20 mouse cellular contexts compared by ENCODE assay signal in the genomic region with DNA sequence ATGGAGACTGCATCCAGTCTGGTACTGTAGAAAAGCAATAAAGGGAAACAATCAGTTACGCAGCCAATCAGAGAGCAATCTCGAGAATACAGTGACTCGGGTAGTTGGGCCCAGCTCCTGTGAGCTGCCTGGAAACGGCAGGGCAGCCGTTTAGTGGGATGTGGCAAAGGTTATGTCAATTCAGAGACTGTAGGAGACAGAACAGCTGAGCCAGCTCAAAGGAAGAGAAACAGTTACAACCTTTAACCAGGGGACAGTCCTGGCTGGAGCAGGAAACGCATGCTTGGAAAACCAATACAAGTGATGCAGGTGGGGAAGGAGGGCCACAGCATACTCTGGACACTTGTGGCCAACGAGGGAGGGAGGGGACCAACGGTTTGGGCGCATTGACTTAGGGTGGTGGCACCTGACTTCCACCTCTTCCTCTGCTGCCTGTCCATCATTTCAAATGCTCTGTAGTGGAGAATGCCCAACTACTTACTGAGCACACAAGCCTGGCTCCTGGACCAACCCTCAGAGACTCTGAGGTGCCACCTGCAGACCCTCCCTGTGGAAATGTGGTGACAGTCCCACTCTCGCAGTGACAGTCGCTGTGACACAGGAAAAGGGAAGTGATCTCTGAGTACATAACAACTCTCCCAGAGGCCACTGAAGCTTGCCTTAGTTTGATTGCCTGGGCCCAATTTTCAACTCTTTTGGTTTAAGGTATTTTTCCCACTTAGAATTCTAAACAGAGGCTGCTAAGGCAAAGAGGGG.
DNase-seq lines count a peak whose midpoint lies in the region; ATAC-seq lines count a peak whose summit lies in the region.
"Had no signal": no experiment of that assay in that cellular context is flagged by ENCODE, and none has a peak within 500 bp of the region (broad histone marks: within the 10 kb centered on the region; RNA-seq: fewer than 3 reads in every experiment).

No protein-coding gene starts in this region.

- no peak overlapping the region for H3K4me3 ChIP-seq in kidney, embryonic 16.5 days (ENCODE audit: low read length)
- H3K4me3 ChIP-seq in intestine, embryonic 15.5 days (replicated peaks) = no peak overlapping the region
- no peak overlapping the region for H3K4me3 ChIP-seq in forebrain, embryonic 12.5 days (replicated peaks)
- H3K4me3 ChIP-seq: embryonic facial prominence, embryonic 10.5 days; erythroblast, embryonic 14.5 days; limb, embryonic 10.5 days; midbrain, embryonic 12.5 days had no signal

- H3K27me3 ChIP-seq in kidney, embryonic 16.5 days (ENCODE audit: insufficient read depth, low read length) = no peaks in the 10 kb centered on the region
- no peaks in the 10 kb centered on the region for H3K27me3 ChIP-seq in intestine, embryonic 15.5 days (replicated peaks)
- H3K27me3 ChIP-seq in forebrain, embryonic 12.5 days = no peaks in the 10 kb centered on the region
- H3K27me3 ChIP-seq: midbrain, embryonic 12.5 days had no signal

- H3K4me2 ChIP-seq in kidney, embryonic 16.5 days (replicated peaks; ENCODE audit: low read depth, low read length) = no peak overlapping the region
- no peak overlapping the region for H3K4me2 ChIP-seq in intestine, embryonic 15.5 days (replicated peaks)
- H3K4me2 ChIP-seq in forebrain, embryonic 12.5 days = no peak overlapping the region
- H3K4me2 ChIP-seq: heart, embryonic 11.5 days; midbrain, embryonic 12.5 days had no signal

- no peak for DNase-seq in kidney, postnatal 14 days
- peak; percentile 28 to 35 for DNase-seq in B cell, adult 2 months
- DNase-seq in ovary, postnatal 14 days (ENCODE audit: low spot score) = no peak
- DNase-seq: adrenal gland, postnatal 36 days; cerebellum, postnatal 14 days; gastrocnemius, postnatal 36 days; heart, postnatal 36 days; lung, adult 2 months; lung, postnatal 4 days; right cerebral cortex, postnatal 4 days had no signal

- ATAC-seq in kidney, embryonic 16.5 days (ENCODE audit: low FRiP score, low TSS enrichment) = peak; percentile 54; the same call in 1 of the 2 replicates
- peak; percentile 49; the same call in 1 of the 2 replicates for ATAC-seq in intestine, embryonic 15.5 days
- 0 out of 2 replicates have a peak, but pooled peaks have one; percentile 23 for ATAC-seq in neutrophil, adult 5-6 weeks (ENCODE audit: extremely low read depth, insufficient number of reproducible peaks, low FRiP score, poor library complexity, severe bottlenecking)
- no peak for ATAC-seq in forebrain, embryonic 12.5 days (ENCODE audit: low FRiP score)
- ATAC-seq: activated CD4-positive, CD25-positive, alpha-beta regulatory T cell, adult 4 months had no signal

- H3K36me3 ChIP-seq in kidney, embryonic 16.5 days (ENCODE audit: insufficient read depth, low read length) = no peaks in the 10 kb centered on the region
- no peaks in the 10 kb centered on the region for H3K36me3 ChIP-seq in intestine, embryonic 15.5 days
- H3K36me3 ChIP-seq in forebrain, embryonic 12.5 days (replicated peaks) = no peaks in the 10 kb centered on the region
- H3K36me3 ChIP-seq: embryonic facial prominence, embryonic 10.5 days; limb, embryonic 10.5 days; midbrain, embryonic 12.5 days had no signal

- no peak overlapping the region for H3K27ac ChIP-seq in kidney, embryonic 16.5 days (ENCODE audit: low read length)
- H3K27ac ChIP-seq in intestine, embryonic 15.5 days = no peak overlapping the region
- H3K27ac ChIP-seq in forebrain, embryonic 12.5 days = no peak overlapping the region
- H3K27ac ChIP-seq: embryonic facial prominence, embryonic 10.5 days; limb, embryonic 10.5 days; midbrain, embryonic 12.5 days had no signal

- WGBS in kidney, embryonic 16.5 days = 37% methylated on average over 11 of the region's 11 CpGs
- 48% methylated on average over 11 of the region's 11 CpGs for WGBS in intestine, embryonic 15.5 days
- WGBS in forebrain, embryonic 12.5 days = 74% methylated on average over 11 of the region's 11 CpGs

- H3K9ac ChIP-seq in kidney, embryonic 16.5 days (replicated peaks; ENCODE audit: low read length) = no peak overlapping the region
- no peak overlapping the region for H3K9ac ChIP-seq in intestine, embryonic 15.5 days
- H3K9ac ChIP-seq in forebrain, embryonic 12.5 days = no peak overlapping the region
- H3K9ac ChIP-seq: midbrain, embryonic 12.5 days had no signal

- no peaks in the 10 kb centered on the region for H3K9me3 ChIP-seq in kidney, embryonic 16.5 days (ENCODE audit: low read length)
- H3K9me3 ChIP-seq in intestine, embryonic 15.5 days = no peaks in the 10 kb centered on the region
- no peaks in the 10 kb centered on the region for H3K9me3 ChIP-seq in forebrain, embryonic 12.5 days
- H3K9me3 ChIP-seq: embryonic facial prominence, embryonic 10.5 days; limb, embryonic 10.5 days; midbrain, embryonic 12.5 days had no signal

- H3K4me1 ChIP-seq in kidney, embryonic 16.5 days (ENCODE audit: insufficient read depth, low read length) = no peaks in the 10 kb centered on the region
- no peaks in the 10 kb centered on the region for H3K4me1 ChIP-seq in intestine, embryonic 15.5 days (replicated peaks)
- no peaks in the 10 kb centered on the region for H3K4me1 ChIP-seq in forebrain, embryonic 12.5 days
- H3K4me1 ChIP-seq: embryonic facial prominence, embryonic 10.5 days; limb, embryonic 10.5 days; midbrain, embryonic 12.5 days had no signal

Comparison
In these comparisons a context has a peak if more than half of its experiments do, and no peak if none do; other contexts are left out.
1. DNase-seq: peak in B cell, adult 2 months (2 of 2); none in kidney, postnatal 14 days (single experiment) and ovary, postnatal 14 days (single experiment).